Mouse (Mus musculus) C2C12 (cell line): Measurements from ENCODE around the gene Mrpl54. TPM values are rescaled to one million over a fixed set of nuclear protein-coding genes. Genes with fewer than 3 reads are reported as not detected.

ENCODE experiments used
- H3K27me3 ChIP-seq: one replicate; pipeline ENCODE4 v1.6.1; 2011; ENCODE audit not compliant: control insufficient read depth, insufficient read depth, insufficient read length
- H3K36me3 ChIP-seq: one replicate; pipeline ENCODE4 v1.6.1; 2011; ENCODE audit not compliant: control insufficient read depth, insufficient read depth
- H3K4me3 ChIP-seq: one replicate; pipeline ENCODE4 v1.5.1; 2011; ENCODE audit warnings: mild to moderate bottlenecking, control low read depth; ENCODE audit not compliant: poor library complexity, insufficient read depth, severe bottlenecking
- H3K79me2 ChIP-seq: one replicate; pipeline ENCODE4 v1.6.1; 2011; ENCODE audit not compliant: control insufficient read depth, insufficient read depth
- H3K79me3 ChIP-seq: one replicate; pipeline ENCODE4 v1.6.1; 2011; ENCODE audit warnings: low read depth, control low read depth
- H3ac ChIP-seq: one replicate; pipeline ENCODE3; 2011; ENCODE audit warnings: low read depth; ENCODE audit not compliant: control insufficient read depth, insufficient read length
- CEBPB ChIP-seq: IDR thresholded peaks from one replicate; pipeline ENCODE4 v1.6.1; 2011; ENCODE audit warnings: low read depth, mild to moderate bottlenecking, control low read depth, moderate library complexity
- CTCF ChIP-seq: IDR thresholded peaks from one replicate; pipeline ENCODE4 v1.5.1; 2011; ENCODE audit not compliant: control insufficient read depth, insufficient read depth, insufficient read length
- FOSL1 ChIP-seq: IDR thresholded peaks from one replicate; pipeline ENCODE4 v1.8.0; 2011; ENCODE audit warnings: mild to moderate bottlenecking, low read length; ENCODE audit not compliant: poor library complexity, insufficient read depth, severe bottlenecking
- MAX ChIP-seq: IDR thresholded peaks from one replicate; pipeline ENCODE4 v1.6.1; 2011; ENCODE audit warnings: mild to moderate bottlenecking, control low read depth
- MYOD1 ChIP-seq: IDR thresholded peaks from one replicate; pipeline ENCODE4 v1.6.1; 2011; ENCODE audit warnings: low read depth; ENCODE audit not compliant: control insufficient read depth, insufficient read length
- MYOG ChIP-seq: IDR thresholded peaks from one replicate; pipeline ENCODE4 v1.6.1; 2011; ENCODE audit not compliant: control insufficient read depth, insufficient read length; ENCODE audit errors: extremely low read depth
- USF1 ChIP-seq: IDR thresholded peaks from one replicate; pipeline ENCODE4 v1.6.1; 2011; ENCODE audit warnings: low read depth, mild to moderate bottlenecking, control low read depth, moderate library complexity
- polyA plus RNA-seq: library from polyadenylated mRNA; unstranded; fragments of >200 nt; fragmentation: generic; extraction: Trizol; gene quantifications from one replicate; pipeline ENCODE4 v1.2.1, GENCODE M21; 2012; ENCODE audit warnings: missing spikeins

Gene Mrpl54
- polyA plus RNA-seq, 1 experiment: 174 TPM

- Histone ChIP-seq H3K79me3 (no peaks in the 10 kb centered on the region), H3K27me3 (no peaks in the 10 kb centered on the region), H3K36me3 (no peaks in the 10 kb centered on the region), H3ac (no peak within 1 kb of the TSS), H3K4me3 (no peak within 1 kb of the TSS), H3K79me2 (no peaks in the 10 kb centered on the region)
- TF ChIP-seq CEBPB (no peak), MYOG (no peak), FOSL1 (no peak), CTCF (no peak), MAX (no peak), USF1 (no peak), MYOD1 (no peak)
Observed at GRCm38 (mm10) chr10:81252424-81253419, 14.0 kb downstream of the Mrpl54 start, which contains the start of gene Matk. TSS of gene Matk (plus strand) at chr10:81252935.

- Histone ChIP-seq H3K4me3 (no peak overlapping the region), H3K27me3 (peaks cover 3% of the 10 kb centered on the region), H3ac (no peak overlapping the region), H3K36me3 (no peaks in the 10 kb centered on the region), H3K79me3 (no peaks in the 10 kb centered on the region), H3K79me2 (no peaks in the 10 kb centered on the region)
- no peak for TF ChIP-seq MYOD1
- TF ChIP-seq CTCF: no peak
- TF ChIP-seq MYOG: no peak
- no peak for TF ChIP-seq MAX
- no peak for TF ChIP-seq CEBPB
- TF ChIP-seq USF1: no peak
- no peak for TF ChIP-seq FOSL1
Observed at GRCm38 (mm10) chr10:81249442-81249841, 17.3 kb downstream of the Mrpl54 start.

- Histone ChIP-seq H3K4me3 (no peak overlapping the region), H3K79me2 (no peaks in the 10 kb centered on the region), H3K79me3 (no peaks in the 10 kb centered on the region), H3K27me3 (peaks cover 17% of the 10 kb centered on the region), H3K36me3 (no peaks in the 10 kb centered on the region), H3ac (no peak overlapping the region)
- TF ChIP-seq MYOG: no peak
- no peak for TF ChIP-seq FOSL1
- TF ChIP-seq CTCF: no peak
- TF ChIP-seq MAX: no peak
- TF ChIP-seq USF1: no peak
- no peak for TF ChIP-seq MYOD1
- no peak for TF ChIP-seq CEBPB
Observed at GRCm38 (mm10) chr10:81247804-81248203, 18.9 kb downstream of the Mrpl54 start.

GRCm38 (mm10) chr10:81245166-81245565, 21.6 kb downstream of the Mrpl54 start:
- no peak overlapping the region for H3ac ChIP-seq
- TF ChIP-seq MYOG (no peak), FOSL1 (no peak), MYOD1 (no peak)
- peaks cover 31% of the 10 kb centered on the region for H3K27me3 ChIP-seq
- no peaks in the 10 kb centered on the region for H3K79me3 ChIP-seq
- H3K79me2 ChIP-seq: no peaks in the 10 kb centered on the region
- H3K4me3 ChIP-seq: no peak overlapping the region
- no peaks in the 10 kb centered on the region for H3K36me3 ChIP-seq

- no peaks in the 10 kb centered on the region for H3K79me3 ChIP-seq
- no peaks in the 10 kb centered on the region for H3K36me3 ChIP-seq
- TF ChIP-seq CTCF (peak; percentile 77), CEBPB (no peak)
- H3K4me3 ChIP-seq: no peak overlapping the region
- no peaks in the 10 kb centered on the region for H3K79me2 ChIP-seq
- H3K27me3 ChIP-seq: peaks cover 31% of the 10 kb centered on the region
- no peak overlapping the region for H3ac ChIP-seq
Observed at GRCm38 (mm10) chr10:81244595-81244994, 22.1 kb downstream of the Mrpl54 start.
